Mouse (Mus musculus) cortical plate, adult 2 months (tissue): Measurements from ENCODE around the gene Agtpbp1.

ENCODE experiments used
- CTCF ChIP-seq: fragments of 200-500 bp; IDR thresholded peaks from 2 replicates; pipeline ENCODE4 v1.5.1; 2011; ENCODE audit warnings: mild to moderate bottlenecking, control low read depth, low read length; ENCODE audit not compliant: insufficient read depth; ENCODE audit errors: extremely low read depth
- POLR2A ChIP-seq: fragments of 200-500 bp; IDR thresholded peaks from 2 replicates; pipeline ENCODE4 v1.6.1; 2011; ENCODE audit warnings: mild to moderate bottlenecking, low read length, control low read depth; ENCODE audit not compliant: insufficient read depth; ENCODE audit errors: extremely low read depth

- no peak for TF ChIP-seq CTCF
- TF ChIP-seq POLR2A = no peak
Observed at GRCm38 (mm10) chr13:59604511-59604910, 19.5 kb upstream of the Agtpbp1 start.
